Mouse (Mus musculus) midbrain, embryonic 16.5 days (tissue): Measurements from ENCODE around the gene Il16. TPM values are rescaled to one million over a fixed set of nuclear protein-coding genes. Genes with fewer than 3 reads are reported as not detected.

Experiments
- ATAC-seq: fragments of 200-750 bp; cut with Nextera tagmentation; 2 replicates; pipeline ENCODE4 v1.8.0; 2017; ENCODE audit warnings: moderate TSS enrichment
- H3K27ac ChIP-seq: fragments of 300-500 bp; sonication (generic); 2 replicates; pipeline ENCODE4 v1.5.1; 2014; ENCODE audit warnings: mild to moderate bottlenecking, low read length, mixed read lengths
- H3K27me3 ChIP-seq: fragments of 300-500 bp; sonication (generic); 2 replicates; pipeline ENCODE4 v1.6.1; 2014; ENCODE audit warnings: low read depth, low read length, mixed read lengths; ENCODE audit not compliant: control insufficient read depth, insufficient read depth
- H3K36me3 ChIP-seq: fragments of 300-500 bp; sonication (generic); 2 replicates; pipeline ENCODE4 v1.6.1; 2014; ENCODE audit warnings: mild to moderate bottlenecking, low read length, moderate library complexity, mixed read lengths; ENCODE audit not compliant: control insufficient read depth, insufficient read depth
- H3K4me1 ChIP-seq: fragments of 300-500 bp; sonication (generic); 2 replicates; pipeline ENCODE4 v1.6.1; 2014; ENCODE audit warnings: mild to moderate bottlenecking, low read length, mixed read lengths; ENCODE audit not compliant: control insufficient read depth, insufficient read depth
- H3K4me2 ChIP-seq: fragments of 300-500 bp; sonication (generic); 2 replicates; pipeline ENCODE4 v1.6.1; 2014; ENCODE audit warnings: mild to moderate bottlenecking, low read length, mixed read lengths
- H3K4me3 ChIP-seq: fragments of 300-500 bp; sonication (generic); 2 replicates; pipeline ENCODE4 v1.5.1; 2014; ENCODE audit warnings: low read depth, mild to moderate bottlenecking, low read length, moderate library complexity, mixed read lengths
- H3K9ac ChIP-seq: fragments of 300-500 bp; sonication (generic); 2 replicates; pipeline ENCODE4 v1.6.1; 2014; ENCODE audit warnings: low read depth, low read length, mixed read lengths
- H3K9me3 ChIP-seq: fragments of 300-500 bp; sonication (generic); replicated peaks from 2 replicates; pipeline ENCODE4 v1.6.1; 2014; ENCODE audit warnings: mild to moderate bottlenecking, low read length, mixed read lengths; ENCODE audit not compliant: control insufficient read depth, poor library complexity, severe bottlenecking
- WGBS: fragments of 180-500 bp; shearing (Covaris S2); extraction: QIAGEN DNeasy Blood & Tissue Kit; methylation state at CpG from one replicate; pipeline ENCODE4 v1.1.7; 2014; 5-methylcytosine and 5-hydroxymethylcytosine counted together
- polyA plus RNA-seq: library from polyadenylated mRNA; unstranded; fragments of >200 nt; fragmentation: Nextera tagmentation; extraction: Ambion mirVana; gene quantifications from 2 replicates; pipeline ENCODE4 v1.2.1, GENCODE M21; 2015

Il16 gene
- polyA plus RNA-seq, 1 experiment from 2014 or later = 0.84 TPM

DNA sequence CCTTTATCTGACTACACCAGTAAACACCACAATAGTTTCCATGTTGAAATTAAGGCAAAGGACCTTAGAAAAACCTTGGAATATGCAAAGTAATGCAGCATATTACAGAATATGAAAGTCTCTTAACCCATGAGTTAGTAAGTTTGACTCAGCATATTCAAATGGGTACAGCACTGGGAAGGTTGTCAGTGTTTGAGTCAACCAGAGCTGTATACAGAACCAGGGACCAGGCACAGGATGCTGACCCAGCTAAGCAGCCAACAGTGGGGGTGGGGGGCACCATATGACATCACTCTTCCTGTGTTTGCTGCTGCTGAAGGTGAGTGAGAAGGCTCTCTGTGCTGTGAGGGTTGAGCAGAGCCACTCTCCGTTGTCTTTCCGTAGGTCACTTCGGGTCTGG is 148.5 kb downstream of the Il16 start:
- H3K9ac ChIP-seq = no peak overlapping the region
- ATAC-seq = no peak
- 98% methylated on average over 3 of the region's 3 CpGs for WGBS
- no peaks in the 10 kb centered on the region for H3K4me1 ChIP-seq
- no peak overlapping the region for H3K4me3 ChIP-seq
- no peaks in the 10 kb centered on the region for H3K27me3 ChIP-seq
- H3K27ac ChIP-seq = no peak overlapping the region
- no peaks in the 10 kb centered on the region for H3K36me3 ChIP-seq
- H3K4me2 ChIP-seq = no peak overlapping the region
- H3K9me3 ChIP-seq = no peaks in the 10 kb centered on the region

DNA sequence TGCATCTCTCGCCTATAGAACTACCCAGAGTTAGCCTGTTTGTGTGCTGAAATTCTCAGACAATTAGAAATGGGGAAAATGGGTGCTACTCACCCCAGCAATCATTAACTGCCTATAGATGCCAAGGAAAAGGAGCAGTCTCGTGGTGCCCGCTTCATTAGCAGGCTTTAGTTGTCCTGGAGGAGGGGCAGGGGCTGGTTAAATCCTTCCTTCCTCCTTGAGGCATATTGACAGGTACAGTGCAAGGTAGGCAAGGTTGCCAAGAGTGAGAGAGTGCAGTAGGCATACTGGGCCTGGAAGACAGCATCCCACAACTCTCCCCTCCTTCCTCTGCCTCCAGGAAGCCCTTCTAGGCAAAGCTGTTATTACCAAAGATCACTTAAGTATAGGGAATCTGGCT is 151.5 kb downstream of the Il16 start:
- H3K27me3 ChIP-seq = no peaks in the 10 kb centered on the region
- no peak overlapping the region for H3K27ac ChIP-seq
- H3K4me2 ChIP-seq = no peak overlapping the region
- no peaks in the 10 kb centered on the region for H3K4me1 ChIP-seq
- no peak overlapping the region for H3K4me3 ChIP-seq
- ATAC-seq = no peak
- H3K9me3 ChIP-seq = no peaks in the 10 kb centered on the region
- H3K36me3 ChIP-seq = no peaks in the 10 kb centered on the region
- no peak overlapping the region for H3K9ac ChIP-seq
- WGBS = 76% methylated on average over 3 of the region's 3 CpGs

Other genes starting within 250 kb of the Il16 start
- gene Tmc3, start 160.8 kb downstream of the Il16 start, polyA plus RNA-seq = 0.16 and 0.40 TPM in 2 replicates
- gene Stard5, start 113.8 kb downstream of the Il16 start, polyA plus RNA-seq = 6.0 and 6.5 TPM in 2 replicates
- 1.8 and 2.3 TPM in 2 replicates for gene Cfap161, start 49.2 kb upstream of the Il16 start, polyA plus RNA-seq
- gene Tlnrd1, start 138.6 kb upstream of the Il16 start, polyA plus RNA-seq = 7.1 and 7.6 TPM in 2 replicates
- 61.7 and 65.9 TPM in 2 replicates for gene Mesd, start 138.7 kb upstream of the Il16 start, polyA plus RNA-seq